12 mouse cellular contexts compared by ENCODE assay signal in the genomic region with DNA sequence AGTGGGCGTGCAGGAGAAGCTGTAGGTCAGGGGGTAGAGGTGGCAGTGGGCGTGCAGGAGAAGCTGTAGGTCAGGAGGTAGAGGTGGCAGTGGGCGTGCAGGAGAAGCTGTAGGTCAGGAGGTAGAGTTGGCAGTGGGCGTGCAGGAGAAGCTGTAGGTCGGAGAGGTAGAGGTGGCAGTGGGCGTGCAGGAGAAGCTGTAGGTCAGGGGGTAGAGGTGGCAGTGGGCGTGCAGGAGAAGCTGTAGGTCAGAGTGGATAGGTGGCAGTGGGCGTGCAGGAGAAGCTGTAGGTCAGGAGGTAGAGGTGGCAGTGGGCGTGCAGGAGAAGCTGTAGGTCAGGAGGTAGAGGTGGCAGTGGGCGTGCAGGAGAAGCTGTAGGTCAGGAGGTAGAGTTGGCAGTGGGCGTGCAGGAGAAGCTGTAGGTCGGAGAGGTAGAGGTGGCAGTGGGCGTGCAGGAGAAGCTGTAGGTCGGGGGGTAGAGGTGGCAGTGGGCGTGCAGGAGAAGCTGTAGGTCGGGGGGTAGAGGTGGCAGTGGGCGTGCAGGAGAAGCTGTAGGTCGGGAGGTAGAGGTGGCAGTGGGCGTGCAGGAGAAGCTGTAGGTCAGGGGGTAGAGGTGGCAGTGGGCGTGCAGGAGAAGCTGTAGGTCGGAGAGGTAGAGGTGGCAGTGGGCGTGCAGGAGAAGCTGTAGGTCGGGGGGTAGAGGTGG. TPM values are rescaled to one million over a fixed set of nuclear protein-coding genes. Genes with fewer than 3 reads are reported as not detected.
A peak's percentile ranks its signal among the peaks of the same experiment; 100 is the strongest.
DNase-seq lines count a peak whose midpoint lies in the region; TF ChIP-seq lines count a peak whose summit lies in the region.
"Not testable (repeated sequence)": the region's sequence is repeated elsewhere in the genome, so short reads cannot be mapped to it uniquely, and the experiment has no call there.
"Had no signal": no experiment of that assay in that cellular context is flagged by ENCODE, and none has a peak within 500 bp of the region (broad histone marks: within the 10 kb centered on the region; RNA-seq: fewer than 3 reads in every experiment).

No protein-coding gene starts in this region.

- H3K4me3 ChIP-seq in C2C12 (ENCODE audit: insufficient read depth, poor library complexity, severe bottlenecking) = peak overlapping the region; percentile 0

- not testable (repeated sequence) for H3ac ChIP-seq in C2C12 (ENCODE audit: control insufficient read depth, insufficient read length, low read depth)

- H3K79me3 ChIP-seq in C2C12 (ENCODE audit: low read depth) = not testable (repeated sequence)

- TF ChIP-seq CTCF in C2C12 (IDR thresholded peaks at IDR 0.05; ENCODE audit: control insufficient read depth, insufficient read depth, insufficient read length) = not testable (repeated sequence)

- H3K36me3 ChIP-seq in C2C12 (ENCODE audit: control insufficient read depth, insufficient read depth) = not testable (repeated sequence)

- peak; percentile 32 for DNase-seq in cerebellum, adult 8-10 months
- peak; percentile 70 to 72 for DNase-seq in gastrocnemius, adult 8-10 months (ENCODE audit: low spot score in 2 of 2)
- DNase-seq in heart, postnatal 4 days = peak; percentile 75
- peak; percentile 46 to 82 for DNase-seq in layer of hippocampus, postnatal 25 days (ENCODE audit: extremely low spot score in 1 of 2, low spot score in 1 of 2)
- peak; percentile 47 for DNase-seq in lung, postnatal 14 days
- peak; percentile 52 for DNase-seq in right cerebral cortex, postnatal 14 days
- DNase-seq in thymus, postnatal 36 days = peak; percentile 70 to 71

- peaks cover 30% of the 10 kb centered on the region for H3K27me3 ChIP-seq in C2C12 (ENCODE audit: control insufficient read depth, insufficient read depth, insufficient read length)

- not testable (repeated sequence) for H3K79me2 ChIP-seq in C2C12 (ENCODE audit: control insufficient read depth, insufficient read depth)

RNA-seq across cellular contexts. Expression of gene Tmem125, which starts 3.7 kb away (rescaled TPM):
- not detected for polyA plus RNA-seq in C2C12 (2012; fragmentation: generic; extraction: Trizol)
- not detected for total RNA-seq in gastrocnemius, adult 8-10 months (2022)
- total RNA-seq in heart, postnatal 4 days (2021) = under 1 TPM; 0.24 to 0.32 TPM
- total RNA-seq in layer of hippocampus, postnatal 25 days (2021) = 10 to 100 TPM; 10.4 to 12.3 TPM
- total RNA-seq: forebrain, postnatal 0 days had no signal
- polyA plus RNA-seq: testis, adult 2 months had no signal

RNA-seq across cellular contexts. Expression of gene 2610528J11Rik, which starts 20.8 kb away (rescaled TPM):
- not detected for polyA plus RNA-seq in C2C12 (2012; fragmentation: generic; extraction: Trizol)
- total RNA-seq in gastrocnemius, adult 8-10 months (2022) = not detected
- not detected for total RNA-seq in heart, postnatal 4 days (2021)
- not detected for total RNA-seq in layer of hippocampus, postnatal 25 days (2021)
- total RNA-seq: forebrain, postnatal 0 days had no signal
- polyA plus RNA-seq: forebrain, postnatal 0 days; hindbrain, embryonic 13.5 days; midbrain, embryonic 15.5 days had no signal

RNA-seq across cellular contexts. Expression of gene Tie1, which starts 57.7 kb away (rescaled TPM):
- polyA plus RNA-seq in C2C12 (2012; fragmentation: generic; extraction: Trizol) = not detected
- 10 to 100 TPM in 2 of 4 experiments, 1 to 10 TPM in 2; 9.0 to 13.3 (median 10.2) TPM for total RNA-seq in gastrocnemius, adult 8-10 months (2022)
- total RNA-seq in heart, postnatal 4 days (2021) = 10 to 100 TPM; 86.2 to 88.9 TPM
- 1 to 10 TPM; 7.0 to 8.1 TPM for total RNA-seq in layer of hippocampus, postnatal 25 days (2021)

Comparison
In these comparisons a context has a peak if more than half of its experiments do, and no peak if none do; other contexts are left out.
1. Peak in every context shown above with its lines: DNase-seq and H3K4me3 ChIP-seq.
2. RNA of gene Tmem125, which starts 3.7 kb away (total RNA-seq): 10.4 to 12.3 TPM in layer of hippocampus, postnatal 25 days; 0.24 to 0.32 TPM in heart, postnatal 4 days and not detected in gastrocnemius, adult 8-10 months; every median in the first group is over 4 times any median in the second.
3. RNA of gene Tie1, which starts 57.7 kb away (total RNA-seq): 86.2 to 88.9 TPM in heart, postnatal 4 days; 9.0 to 13.3 TPM in gastrocnemius, adult 8-10 months and 7.0 to 8.1 TPM in layer of hippocampus, postnatal 25 days; every median in the first group is over 4 times any median in the second.